Mouse (Mus musculus) lung, embryonic 16.5 days (tissue): ENCODE data around the gene Cd70. TPM values are rescaled to one million over a fixed set of nuclear protein-coding genes. Genes with fewer than 3 reads are reported as not detected.

ENCODE experiments used
- ATAC-seq: fragments of 200-750 bp; cut with Nextera tagmentation; 2 replicates; pipeline ENCODE4 v1.8.0; 2017; ENCODE audit warnings: low read depth, mild to moderate bottlenecking, moderate library complexity
- H3K27ac ChIP-seq: fragments of 300-500 bp; sonication (generic); 2 replicates; pipeline ENCODE4 v1.5.1; 2014; ENCODE audit warnings: mild to moderate bottlenecking, control low read depth, low read length
- H3K27me3 ChIP-seq: fragments of 300-500 bp; sonication (generic); 2 replicates; pipeline ENCODE4 v1.6.1; 2014; ENCODE audit warnings: low read depth, low read length, mixed read lengths; ENCODE audit not compliant: control insufficient read depth, insufficient read depth
- H3K36me3 ChIP-seq: fragments of 300-500 bp; sonication (generic); 2 replicates; pipeline ENCODE4 v1.6.1; 2014; ENCODE audit warnings: low read length; ENCODE audit not compliant: control insufficient read depth, insufficient read depth
- H3K4me1 ChIP-seq: fragments of 300-500 bp; sonication (generic); replicated peaks from 2 replicates; pipeline ENCODE4 v1.6.1; 2014; ENCODE audit warnings: low read length, mixed read lengths; ENCODE audit not compliant: control insufficient read depth, insufficient read depth
- H3K4me2 ChIP-seq: fragments of 300-500 bp; sonication (generic); 2 replicates; pipeline ENCODE4 v1.6.1; 2014; ENCODE audit warnings: low read depth, low read length, control low read depth
- H3K4me3 ChIP-seq: fragments of 300-500 bp; sonication (generic); 2 replicates; pipeline ENCODE4 v1.5.1; 2014; ENCODE audit warnings: mild to moderate bottlenecking, low read length, control low read depth
- H3K9ac ChIP-seq: fragments of 300-500 bp; sonication (generic); 2 replicates; pipeline ENCODE4 v1.6.1; 2014; ENCODE audit warnings: low read length, control low read depth
- H3K9me3 ChIP-seq: fragments of 300-500 bp; sonication (generic); 2 replicates; pipeline ENCODE4 v1.6.1; 2016; ENCODE audit warnings: low read length; ENCODE audit not compliant: control insufficient read depth
- WGBS: fragments of 180-500 bp; shearing (Covaris S2); extraction: QIAGEN DNeasy Blood & Tissue Kit; methylation state at CpG from one replicate; pipeline ENCODE4 v1.1.7; 2014; 5-methylcytosine and 5-hydroxymethylcytosine counted together
- polyA plus RNA-seq: library from polyadenylated mRNA; unstranded; fragments of >200 nt; fragmentation: Nextera tagmentation; extraction: Ambion mirVana; gene quantifications from 2 replicates; pipeline ENCODE4 v1.2.1, GENCODE M21; 2015

Cd70 gene
- polyA plus RNA-seq = not detected in 2 replicates

- 2% methylated on average over 38 of the region's 39 CpGs for WGBS
- Histone ChIP-seq H3K36me3 (no peaks in the 10 kb centered on the region), H3K9ac (peak within 1 kb of the TSS; percentile 5; the same call in 1 of the 2 replicates), H3K4me2 (peak within 1 kb of the TSS; percentile 41), H3K4me3 (peak within 1 kb of the TSS; percentile 30), H3K27me3 (peaks cover 35% of the 10 kb centered on the region), H3K27ac (no peak within 1 kb of the TSS), H3K4me1 (no peaks in the 10 kb centered on the region; the same call in 1 of the 2 replicates), H3K9me3 (no peaks in the 10 kb centered on the region)
- no peak for ATAC-seq
These were observed at the start of gene Cd70 for GRCm38 (mm10) chr17:57148994-57149803. TSS of gene Cd70 (minus strand) at chr17:57149777.

- Histone ChIP-seq H3K4me3 (no peak overlapping the region), H3K9me3 (no peaks in the 10 kb centered on the region), H3K27ac (no peak overlapping the region), H3K4me1 (no peaks in the 10 kb centered on the region), H3K9ac (no peak overlapping the region), H3K4me2 (no peak overlapping the region), H3K36me3 (no peaks in the 10 kb centered on the region), H3K27me3 (no peaks in the 10 kb centered on the region)
- ATAC-seq = no peak; the same call in 1 of the 2 replicates
- 61% methylated on average over 3 of the region's 3 CpGs for WGBS
These were observed 48.7 kb upstream of the Cd70 start for GRCm38 (mm10) chr17:57198252-57198651.

- Histone ChIP-seq H3K27ac (no peak overlapping the region), H3K4me2 (no peak overlapping the region), H3K27me3 (no peaks in the 10 kb centered on the region), H3K36me3 (no peaks in the 10 kb centered on the region), H3K9me3 (no peaks in the 10 kb centered on the region), H3K9ac (no peak overlapping the region), H3K4me3 (no peak overlapping the region), H3K4me1 (no peaks in the 10 kb centered on the region)
- WGBS = 72% methylated on average over 8 of the region's 8 CpGs
- ATAC-seq = no peak
These were observed 45.9 kb upstream of the Cd70 start for GRCm38 (mm10) chr17:57195326-57196010.

GRCm38 (mm10) chr17:57194771-57195170, 45.2 kb upstream of the Cd70 start:
- Histone ChIP-seq H3K36me3 (no peaks in the 10 kb centered on the region), H3K4me3 (no peak overlapping the region), H3K9ac (no peak overlapping the region), H3K4me1 (no peaks in the 10 kb centered on the region), H3K27ac (no peak overlapping the region), H3K27me3 (no peaks in the 10 kb centered on the region), H3K9me3 (no peaks in the 10 kb centered on the region), H3K4me2 (no peak overlapping the region)
- no peak for ATAC-seq
- 74% methylated on average over 3 of the region's 3 CpGs for WGBS

- Histone ChIP-seq H3K27me3 (no peaks in the 10 kb centered on the region), H3K4me3 (no peak within 1 kb of the TSS), H3K36me3 (no peaks in the 10 kb centered on the region), H3K27ac (no peak within 1 kb of the TSS), H3K4me2 (no peak within 1 kb of the TSS), H3K4me1 (no peaks in the 10 kb centered on the region), H3K9me3 (no peaks in the 10 kb centered on the region), H3K9ac (no peak within 1 kb of the TSS)
- no peak for ATAC-seq
- WGBS = 67% methylated on average over 11 of the region's 11 CpGs
These were observed 44.5 kb upstream of the Cd70 start, which contains the start of gene Tnfsf14 for GRCm38 (mm10) chr17:57194041-57194507. TSS of gene Tnfsf14 (minus strand) at chr17:57194177.

GRCm38 (mm10) chr17:57188510-57189192, 39.1 kb upstream of the Cd70 start:
- 60% methylated on average over 12 of the region's 12 CpGs for WGBS
- Histone ChIP-seq H3K4me2 (no peak overlapping the region), H3K4me3 (no peak overlapping the region), H3K4me1 (no peaks in the 10 kb centered on the region), H3K36me3 (no peaks in the 10 kb centered on the region), H3K9ac (no peak overlapping the region), H3K9me3 (no peaks in the 10 kb centered on the region), H3K27me3 (no peaks in the 10 kb centered on the region), H3K27ac (no peak overlapping the region)
- no peak for ATAC-seq

- 37% methylated on average over 2 of the region's 2 CpGs for WGBS
- Histone ChIP-seq H3K27ac (no peak overlapping the region), H3K4me3 (no peak overlapping the region), H3K9ac (no peak overlapping the region), H3K36me3 (no peaks in the 10 kb centered on the region), H3K4me1 (no peaks in the 10 kb centered on the region), H3K9me3 (no peaks in the 10 kb centered on the region), H3K4me2 (no peak overlapping the region), H3K27me3 (no peaks in the 10 kb centered on the region)
- no peak for ATAC-seq
These were observed 36.1 kb upstream of the Cd70 start for GRCm38 (mm10) chr17:57185641-57186040.

GRCm38 (mm10) chr17:57182871-57183270, 33.3 kb upstream of the Cd70 start:
- Histone ChIP-seq H3K4me1 (no peaks in the 10 kb centered on the region), H3K27me3 (no peaks in the 10 kb centered on the region), H3K36me3 (no peaks in the 10 kb centered on the region), H3K9ac (no peak overlapping the region), H3K4me2 (no peak overlapping the region), H3K9me3 (no peaks in the 10 kb centered on the region), H3K4me3 (no peak overlapping the region), H3K27ac (no peak overlapping the region)
- WGBS = 48% methylated on average over 3 of the region's 3 CpGs
- no peak for ATAC-seq

GRCm38 (mm10) chr17:57180363-57180762, 30.8 kb upstream of the Cd70 start:
- no peak overlapping the region for H3K4me2 ChIP-seq
- WGBS = 27% methylated on average over 8 of the region's 8 CpGs
- H3K36me3 ChIP-seq = no peaks in the 10 kb centered on the region
- no peaks in the 10 kb centered on the region for H3K27me3 ChIP-seq
- no peaks in the 10 kb centered on the region for H3K9me3 ChIP-seq
- H3K4me3 ChIP-seq = no peak overlapping the region
- no peak overlapping the region for H3K27ac ChIP-seq
- H3K4me1 ChIP-seq = no peaks in the 10 kb centered on the region
- H3K9ac ChIP-seq = no peak overlapping the region
- ATAC-seq = no peak
